Mouse (Mus musculus) C2C12 (cell line): ENCODE measurements around the gene Vash1. TPM values are rescaled to one million over a fixed set of nuclear protein-coding genes. Genes with fewer than 3 reads are reported as not detected.

ENCODE experiments used
- H3K27me3 ChIP-seq: one replicate; pipeline ENCODE4 v1.6.1; 2011; ENCODE audit not compliant: control insufficient read depth, insufficient read depth, insufficient read length
- H3K36me3 ChIP-seq: one replicate; pipeline ENCODE4 v1.6.1; 2011; ENCODE audit not compliant: control insufficient read depth, insufficient read depth
- H3K4me3 ChIP-seq: one replicate; pipeline ENCODE4 v1.5.1; 2011; ENCODE audit warnings: mild to moderate bottlenecking, control low read depth; ENCODE audit not compliant: poor library complexity, insufficient read depth, severe bottlenecking
- H3K79me2 ChIP-seq: one replicate; pipeline ENCODE4 v1.6.1; 2011; ENCODE audit not compliant: control insufficient read depth, insufficient read depth
- H3K79me3 ChIP-seq: one replicate; pipeline ENCODE4 v1.6.1; 2011; ENCODE audit warnings: low read depth, control low read depth
- H3ac ChIP-seq: one replicate; pipeline ENCODE3; 2011; ENCODE audit warnings: low read depth; ENCODE audit not compliant: control insufficient read depth, insufficient read length
- CEBPB ChIP-seq: IDR thresholded peaks from one replicate; pipeline ENCODE4 v1.6.1; 2011; ENCODE audit warnings: low read depth, mild to moderate bottlenecking, control low read depth, moderate library complexity
- CTCF ChIP-seq: IDR thresholded peaks from one replicate; pipeline ENCODE4 v1.5.1; 2011; ENCODE audit not compliant: control insufficient read depth, insufficient read depth, insufficient read length
- FOSL1 ChIP-seq: IDR thresholded peaks from one replicate; pipeline ENCODE4 v1.8.0; 2011; ENCODE audit warnings: mild to moderate bottlenecking, low read length; ENCODE audit not compliant: poor library complexity, insufficient read depth, severe bottlenecking
- MAX ChIP-seq: IDR thresholded peaks from one replicate; pipeline ENCODE4 v1.6.1; 2011; ENCODE audit warnings: mild to moderate bottlenecking, control low read depth
- MYOD1 ChIP-seq: IDR thresholded peaks from one replicate; pipeline ENCODE4 v1.6.1; 2011; ENCODE audit warnings: low read depth; ENCODE audit not compliant: control insufficient read depth, insufficient read length
- MYOG ChIP-seq: IDR thresholded peaks from one replicate; pipeline ENCODE4 v1.6.1; 2011; ENCODE audit not compliant: control insufficient read depth, insufficient read length; ENCODE audit errors: extremely low read depth
- USF1 ChIP-seq: IDR thresholded peaks from one replicate; pipeline ENCODE4 v1.6.1; 2011; ENCODE audit warnings: low read depth, mild to moderate bottlenecking, control low read depth, moderate library complexity
- polyA plus RNA-seq: library from polyadenylated mRNA; unstranded; fragments of >200 nt; fragmentation: generic; extraction: Trizol; gene quantifications from one replicate; pipeline ENCODE4 v1.2.1, GENCODE M21; 2012; ENCODE audit warnings: missing spikeins

Vash1 gene
- polyA plus RNA-seq, 1 experiment, result 0.44 TPM

DNA sequence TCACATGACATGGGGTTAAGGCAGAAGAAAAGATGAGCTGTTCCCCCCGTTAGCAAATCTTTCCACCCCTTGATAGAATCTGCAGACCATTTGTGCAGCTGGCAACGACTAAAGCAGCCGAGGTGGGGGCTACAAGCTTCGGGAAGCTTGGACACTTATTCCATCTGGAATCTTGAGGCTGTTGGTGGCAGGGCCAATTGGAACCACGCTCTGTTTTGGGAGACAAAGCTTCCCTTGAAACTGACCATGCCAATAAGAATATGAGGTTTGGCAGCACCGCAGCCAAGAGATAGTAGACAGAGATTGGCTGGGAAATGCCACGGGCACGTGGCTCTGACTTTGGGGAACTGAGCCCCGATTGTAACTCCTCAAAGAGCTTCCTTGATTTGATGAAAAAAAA, 31.7 kb upstream of the Vash1 start:
- Histone ChIP-seq H3ac (no peak overlapping the region), H3K27me3 (peaks cover 49% of the 10 kb centered on the region), H3K4me3 (no peak overlapping the region), H3K36me3 (no peaks in the 10 kb centered on the region), H3K79me2 (no peaks in the 10 kb centered on the region), H3K79me3 (no peaks in the 10 kb centered on the region)
- no peak for TF ChIP-seq USF1
- TF ChIP-seq CEBPB, result no peak
- TF ChIP-seq MYOD1, result no peak
- no peak for TF ChIP-seq MYOG
- TF ChIP-seq FOSL1, result no peak
- TF ChIP-seq MAX, result no peak
- TF ChIP-seq CTCF, result no peak

DNA sequence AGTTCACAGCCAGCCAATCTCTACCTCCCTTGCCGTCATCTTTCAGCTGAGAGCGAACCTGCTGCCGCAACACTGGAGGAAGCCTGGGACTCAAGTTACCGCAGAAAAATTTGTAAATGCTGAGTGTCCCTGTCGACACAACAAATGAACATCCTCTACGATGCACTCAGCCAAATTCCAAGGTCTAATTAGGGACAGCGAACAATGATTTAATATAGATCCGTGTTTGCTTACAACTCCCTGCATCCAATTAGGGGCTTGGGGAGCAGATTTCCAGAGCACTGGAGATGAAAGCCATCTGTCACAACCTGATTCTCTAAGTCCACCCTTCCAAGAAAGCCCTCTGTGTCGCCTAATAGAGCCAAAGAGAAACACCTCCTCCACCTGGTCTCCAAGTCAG, 31.2 kb upstream of the Vash1 start:
- H3K79me2 ChIP-seq, result no peaks in the 10 kb centered on the region
- H3K27me3 ChIP-seq, result peaks cover 49% of the 10 kb centered on the region
- no peaks in the 10 kb centered on the region for H3K36me3 ChIP-seq
- H3ac ChIP-seq, result no peak overlapping the region
- TF ChIP-seq USF1 (no peak), CTCF (no peak), MAX (no peak), MYOD1 (no peak), MYOG (no peak), CEBPB (no peak), FOSL1 (no peak)
- H3K4me3 ChIP-seq, result no peak overlapping the region
- H3K79me3 ChIP-seq, result no peaks in the 10 kb centered on the region

- Histone ChIP-seq H3K79me2 (no peaks in the 10 kb centered on the region), H3K36me3 (no peaks in the 10 kb centered on the region), H3ac (no peak overlapping the region), H3K4me3 (no peak overlapping the region), H3K79me3 (no peaks in the 10 kb centered on the region), H3K27me3 (peaks cover 49% of the 10 kb centered on the region)
- TF ChIP-seq MYOD1, result no peak
- no peak for TF ChIP-seq USF1
- TF ChIP-seq MYOG, result no peak
- no peak for TF ChIP-seq FOSL1
- no peak for TF ChIP-seq MAX
- no peak for TF ChIP-seq CEBPB
- no peak for TF ChIP-seq CTCF
Observed at GRCm38 (mm10) chr12:86647736-86648135, 30.8 kb upstream of the Vash1 start.

DNA sequence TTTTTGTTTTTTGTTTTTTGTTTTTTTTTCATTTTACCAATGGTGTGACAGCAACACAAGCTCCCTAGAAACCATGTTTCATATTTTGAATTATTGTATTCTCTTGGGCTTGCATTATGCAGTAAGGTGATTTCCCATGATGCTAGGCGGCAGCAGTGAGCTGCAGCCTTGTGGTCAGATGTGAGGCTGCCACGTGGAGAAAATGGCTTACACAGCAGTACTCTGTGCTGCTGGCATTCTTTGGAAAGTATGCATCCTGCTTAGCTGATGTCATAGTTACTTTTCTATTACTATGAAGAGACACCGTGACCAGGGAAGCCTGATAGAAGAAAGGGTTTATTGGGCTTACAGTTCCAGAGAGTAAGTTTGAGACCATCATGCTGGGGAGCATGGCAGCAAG, 30.0 kb upstream of the Vash1 start:
- Histone ChIP-seq H3ac (no peak overlapping the region), H3K79me2 (no peaks in the 10 kb centered on the region), H3K27me3 (peaks cover 49% of the 10 kb centered on the region), H3K4me3 (no peak overlapping the region), H3K36me3 (no peaks in the 10 kb centered on the region), H3K79me3 (no peaks in the 10 kb centered on the region)
- TF ChIP-seq MAX (peak; percentile 31), MYOG (no peak), CEBPB (no peak)

DNA sequence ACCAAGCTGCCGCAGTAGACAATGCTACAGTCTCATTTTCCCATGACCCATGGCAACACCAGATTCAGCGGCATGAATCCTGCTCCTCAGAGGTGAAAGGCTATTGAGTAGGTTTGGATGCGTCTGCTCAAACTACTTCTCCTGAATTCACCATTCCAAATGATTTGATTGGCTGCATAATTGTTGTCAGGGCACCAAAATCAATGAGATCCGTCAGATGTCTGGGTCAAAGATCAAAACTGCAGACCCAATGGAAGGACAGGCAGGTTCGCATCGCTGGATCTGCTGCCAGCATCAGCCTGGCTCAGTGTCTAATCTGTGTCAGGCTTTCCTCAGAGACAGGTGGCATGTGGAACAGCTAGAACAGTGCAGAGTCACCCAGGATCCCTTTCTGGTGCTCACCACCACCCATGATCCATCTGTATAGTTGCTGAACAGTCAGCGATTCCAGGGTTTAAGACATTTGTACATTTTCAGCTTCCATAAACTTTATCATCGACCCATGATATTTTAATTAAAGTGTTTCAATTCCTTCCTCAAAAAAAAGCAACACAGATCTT, 27.1 kb upstream of the Vash1 start:
- Histone ChIP-seq H3K79me3 (no peaks in the 10 kb centered on the region), H3K36me3 (no peaks in the 10 kb centered on the region), H3ac (no peak overlapping the region), H3K4me3 (no peak overlapping the region), H3K27me3 (peaks cover 33% of the 10 kb centered on the region), H3K79me2 (no peaks in the 10 kb centered on the region)
- TF ChIP-seq MYOG (no peak), MAX (no peak), FOSL1 (no peak), USF1 (no peak), CTCF (no peak), MYOD1 (no peak)

GRCm38 (mm10) chr12:86652570-86653041, 25.9 kb upstream of the Vash1 start:
- Histone ChIP-seq H3K4me3 (no peak overlapping the region), H3K36me3 (no peaks in the 10 kb centered on the region), H3K27me3 (peaks cover 28% of the 10 kb centered on the region), H3K79me3 (no peaks in the 10 kb centered on the region), H3K79me2 (no peaks in the 10 kb centered on the region), H3ac (no peak overlapping the region)
- TF ChIP-seq USF1 (no peak), MAX (no peak), MYOD1 (no peak), CTCF (no peak), MYOG (no peak), CEBPB (no peak), FOSL1 (no peak)
